Mouse (Mus musculus): ENCODE measurements around the gene Cd52. TPM values are rescaled to one million over a fixed set of nuclear protein-coding genes. Genes with fewer than 3 reads are reported as not detected.

The Cd52 gene
- total and polyA plus RNA-seq, 3 experiments: 4.1 to 19.2 (median 5.8) TPM

DNA sequence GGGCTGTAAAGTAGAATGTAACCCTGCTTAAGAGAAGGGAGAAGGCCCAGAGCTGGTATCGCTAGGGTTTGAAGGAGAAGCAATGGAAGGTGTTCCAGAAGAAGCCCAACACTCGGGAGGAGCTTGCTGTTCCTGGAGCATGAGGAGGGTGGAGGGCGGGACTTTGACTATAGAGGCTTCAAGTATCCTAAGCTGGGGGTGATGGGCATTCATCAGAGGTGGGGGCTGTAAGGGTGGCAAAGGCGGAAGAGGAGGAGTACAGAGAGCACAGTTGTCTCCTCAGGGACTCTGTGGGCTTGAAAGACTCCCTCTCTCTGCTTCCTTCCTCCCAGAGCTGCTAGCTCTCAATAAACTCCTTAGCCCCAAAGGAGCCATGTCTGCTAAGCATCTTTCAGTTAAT lies 5.4 kb upstream of the Cd52 start:
- WGBS: 79% methylated on average over 4 of the region's 4 CpGs
- TF ChIP-seq POLR2A (IDR thresholded peaks at IDR 0.05; ENCODE audit: insufficient read depth, low read depth, low read length) (no peak), EP300 (IDR thresholded peaks at IDR 0.05; ENCODE audit: insufficient read depth, low read depth, low read length) (no peak), CTCF (IDR thresholded peaks at IDR 0.05) (no peak)
- Histone ChIP-seq H3K27ac (no peak overlapping the region), H3K36me3 (ENCODE audit: control insufficient read depth, insufficient read depth, low read length) (no peaks in the 10 kb centered on the region), H3K79me2 (replicated peaks; ENCODE audit: control insufficient read depth, insufficient read depth, low read length) (no peaks in the 10 kb centered on the region), H3K4me3 (no peak overlapping the region), H3K9ac (ENCODE audit: low read depth, low read length) (no peak overlapping the region), H3K27me3 (ENCODE audit: control insufficient read depth, insufficient read depth, low read length) (no peaks in the 10 kb centered on the region), H3K4me1 (ENCODE audit: control insufficient read depth, insufficient read depth, low read length) (no peaks in the 10 kb centered on the region; the same call in 1 of the 2 replicates)
- DNase-seq: no peak
- intact Hi-C loops (cut with DNase I): no loop called here

DNA sequence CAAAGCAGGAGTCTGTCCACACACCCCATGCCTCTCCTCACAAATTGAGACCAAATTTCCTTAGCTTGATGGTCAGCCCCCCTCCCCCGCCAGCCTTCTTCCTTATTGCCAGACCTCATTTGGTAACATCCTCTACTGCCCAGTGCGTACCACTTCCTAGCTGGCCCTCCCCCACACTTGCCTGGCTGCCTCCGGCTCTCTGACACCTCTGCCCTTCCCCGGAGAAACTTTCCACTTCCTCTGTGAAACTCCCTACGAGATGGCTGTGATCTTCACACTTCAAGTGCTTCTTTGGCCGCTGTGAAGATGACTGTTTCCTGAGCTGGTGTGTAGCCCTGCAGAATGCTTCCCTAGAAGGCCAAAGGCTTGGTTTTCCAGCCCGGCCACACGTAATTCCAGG lies 3.7 kb upstream of the Cd52 start:
- peak in 1 of 2 experiments; percentile 76 for DNase-seq
- WGBS: 33% methylated on average over 8 of the region's 8 CpGs
- H3K27me3 ChIP-seq (ENCODE audit: control insufficient read depth, insufficient read depth, low read length): no peaks in the 10 kb centered on the region
- H3K36me3 ChIP-seq (ENCODE audit: control insufficient read depth, insufficient read depth, low read length): no peaks in the 10 kb centered on the region
- H3K27ac ChIP-seq: no peak overlapping the region
- TF ChIP-seq POLR2A (IDR thresholded peaks at IDR 0.05; ENCODE audit: insufficient read depth, low read depth, low read length) (no peak), EP300 (IDR thresholded peaks at IDR 0.05; ENCODE audit: insufficient read depth, low read depth, low read length) (no peak), CTCF (IDR thresholded peaks at IDR 0.05) (no peak)
- H3K9ac ChIP-seq (ENCODE audit: low read depth, low read length): no peak overlapping the region
- H3K4me3 ChIP-seq: no peak overlapping the region
- H3K4me1 ChIP-seq (ENCODE audit: control insufficient read depth, insufficient read depth, low read length): no peaks in the 10 kb centered on the region; the same call in 1 of the 2 replicates
- intact Hi-C loops (cut with DNase I): no loop called here
- no peaks in the 10 kb centered on the region for H3K79me2 ChIP-seq (replicated peaks; ENCODE audit: control insufficient read depth, insufficient read depth, low read length)

DNA sequence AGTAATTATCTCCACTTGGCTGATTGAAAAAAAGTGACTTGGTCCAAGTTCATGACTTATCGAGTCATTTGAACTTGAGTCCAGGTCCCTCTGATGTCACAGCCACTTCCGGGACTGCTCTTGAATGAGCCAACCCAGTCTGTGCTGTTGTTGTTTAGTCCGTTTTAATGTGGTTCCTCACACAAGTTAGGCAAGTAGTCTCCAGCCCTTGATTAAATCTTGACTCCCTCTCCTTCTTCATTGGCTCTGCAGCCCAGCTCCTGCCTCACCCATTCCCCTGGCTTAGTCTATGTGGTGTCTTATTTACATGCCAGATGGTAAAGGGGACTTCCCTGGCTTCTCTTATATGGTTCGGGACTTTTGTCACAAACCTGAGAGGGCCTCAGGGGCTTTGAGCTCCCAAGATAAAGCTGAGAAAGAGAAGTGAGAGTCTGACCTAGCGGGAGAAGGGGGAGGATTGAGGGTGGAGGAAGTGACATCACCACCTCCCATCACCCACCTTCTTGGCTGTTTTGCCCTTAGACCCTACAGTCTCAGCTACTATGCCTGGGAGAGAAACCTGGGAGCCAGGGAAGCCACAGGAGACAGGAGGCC lies 2.2 kb upstream of the Cd52 start:
- Histone ChIP-seq H3K27ac (no peak overlapping the region; the same call in 1 of the 2 replicates), H3K27me3 (ENCODE audit: control insufficient read depth, insufficient read depth, low read length) (no peaks in the 10 kb centered on the region), H3K9ac (ENCODE audit: low read depth, low read length) (no peak overlapping the region), H3K79me2 (replicated peaks; ENCODE audit: control insufficient read depth, insufficient read depth, low read length) (no peaks in the 10 kb centered on the region), H3K4me1 (ENCODE audit: control insufficient read depth, insufficient read depth, low read length) (no peaks in the 10 kb centered on the region; the same call in 1 of the 2 replicates), H3K36me3 (ENCODE audit: control insufficient read depth, insufficient read depth, low read length) (no peaks in the 10 kb centered on the region), H3K4me3 (no peak overlapping the region)
- 51% methylated on average over 5 of the region's 5 CpGs for WGBS
- intact Hi-C loops (cut with DNase I): no loop called here
- TF ChIP-seq CTCF (IDR thresholded peaks at IDR 0.05): no peak
- no peak for TF ChIP-seq EP300 (IDR thresholded peaks at IDR 0.05; ENCODE audit: insufficient read depth, low read depth, low read length)
- no peak for TF ChIP-seq POLR2A (IDR thresholded peaks at IDR 0.05; ENCODE audit: insufficient read depth, low read depth, low read length)
- peak in 1 of 2 experiments; percentile 47 for DNase-seq

DNA sequence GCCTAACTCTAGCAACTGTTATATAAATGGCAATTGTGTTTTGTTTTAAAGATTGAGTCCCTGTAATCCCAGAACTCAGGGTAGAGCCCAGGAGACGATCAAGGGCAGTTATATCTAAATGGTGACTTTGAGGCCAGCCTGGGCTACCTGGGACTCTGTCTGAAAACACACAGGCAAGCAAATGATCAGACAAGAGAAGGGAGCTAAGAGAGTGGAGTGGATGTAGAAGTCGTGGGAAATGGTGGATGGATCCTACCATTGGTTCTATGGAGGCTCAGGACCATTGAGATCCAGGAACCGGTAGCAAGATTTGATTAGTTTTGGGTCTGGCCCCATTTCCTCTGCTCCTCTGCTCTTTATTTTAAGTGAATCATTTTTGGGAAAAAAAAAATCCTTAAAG lies 1.2 kb upstream of the Cd52 start:
- H3K9ac ChIP-seq (ENCODE audit: low read depth, low read length): no peak overlapping the region
- no peaks in the 10 kb centered on the region for H3K27me3 ChIP-seq (ENCODE audit: control insufficient read depth, insufficient read depth, low read length)
- H3K27ac ChIP-seq: no peak overlapping the region
- H3K4me1 ChIP-seq (ENCODE audit: control insufficient read depth, insufficient read depth, low read length): no peaks in the 10 kb centered on the region; the same call in 1 of the 2 replicates
- no peak overlapping the region for H3K4me3 ChIP-seq
- TF ChIP-seq EP300 (IDR thresholded peaks at IDR 0.05; ENCODE audit: insufficient read depth, low read depth, low read length) (no peak), CTCF (IDR thresholded peaks at IDR 0.05) (no peak), POLR2A (IDR thresholded peaks at IDR 0.05; ENCODE audit: insufficient read depth, low read depth, low read length) (no peak)
- H3K79me2 ChIP-seq (replicated peaks; ENCODE audit: control insufficient read depth, insufficient read depth, low read length): no peaks in the 10 kb centered on the region
- H3K36me3 ChIP-seq (ENCODE audit: control insufficient read depth, insufficient read depth, low read length): no peaks in the 10 kb centered on the region
- no peak for DNase-seq
- 76% methylated on average over 3 of the region's 3 CpGs for WGBS
- intact Hi-C loops (cut with DNase I): no loop called here

DNA sequence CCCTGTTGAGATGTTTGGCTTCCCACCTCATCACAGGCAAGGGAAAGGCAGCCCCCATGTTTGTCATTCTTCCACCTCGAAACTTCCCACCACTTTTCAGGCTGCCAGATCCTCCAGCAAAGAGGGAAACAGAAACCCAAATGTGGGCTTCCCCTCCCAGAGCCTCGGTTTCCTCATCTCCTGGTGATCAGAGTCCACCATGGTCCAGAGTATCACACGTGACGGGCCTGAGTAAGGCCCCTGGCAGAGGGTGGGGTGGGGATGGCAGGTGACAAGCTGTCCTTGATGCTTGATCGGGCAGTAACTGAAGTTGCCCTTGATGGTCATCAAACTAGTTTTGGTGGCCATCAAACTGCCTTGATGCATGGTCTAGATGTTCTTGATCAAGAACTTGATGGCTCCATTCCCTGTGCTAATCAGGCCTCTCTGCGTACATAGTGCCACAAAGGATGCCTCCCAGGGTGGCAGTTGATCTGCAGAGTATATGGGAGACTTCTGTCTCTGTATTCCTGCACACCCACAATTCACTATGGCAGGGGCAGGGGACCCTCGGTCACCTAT lies 798 bp downstream of the Cd52 start:
- TF ChIP-seq EP300 (IDR thresholded peaks at IDR 0.05; ENCODE audit: insufficient read depth, low read depth, low read length): no peak
- intact Hi-C loops (cut with DNase I): no loop called here

More for the DNA sequence above, 798 bp downstream of the Cd52 start:
- H3K36me3 ChIP-seq (ENCODE audit: control insufficient read depth, insufficient read depth, low read length): no peaks in the 10 kb centered on the region
- no peaks in the 10 kb centered on the region; the same call in 1 of the 2 replicates for H3K4me1 ChIP-seq (ENCODE audit: control insufficient read depth, insufficient read depth, low read length)
- no peak overlapping the region for H3K4me3 ChIP-seq
- H3K27me3 ChIP-seq (ENCODE audit: control insufficient read depth, insufficient read depth, low read length): no peaks in the 10 kb centered on the region
- no peak overlapping the region for H3K9ac ChIP-seq (ENCODE audit: low read depth, low read length)
- H3K27ac ChIP-seq: no peak overlapping the region
- 77% methylated on average over 7 of the region's 7 CpGs for WGBS
- DNase-seq: no peak
- H3K79me2 ChIP-seq (replicated peaks; ENCODE audit: control insufficient read depth, insufficient read depth, low read length): no peaks in the 10 kb centered on the region

Measured in heart, adult 2 months (tissue).